Mouse (Mus musculus): Measurements from ENCODE around the gene Gm21760.
"Not testable (repeated sequence)": the region's sequence is repeated elsewhere in the genome, so short reads cannot be mapped to it uniquely, and the experiment has no call there.

Gene Gm21760

DNA sequence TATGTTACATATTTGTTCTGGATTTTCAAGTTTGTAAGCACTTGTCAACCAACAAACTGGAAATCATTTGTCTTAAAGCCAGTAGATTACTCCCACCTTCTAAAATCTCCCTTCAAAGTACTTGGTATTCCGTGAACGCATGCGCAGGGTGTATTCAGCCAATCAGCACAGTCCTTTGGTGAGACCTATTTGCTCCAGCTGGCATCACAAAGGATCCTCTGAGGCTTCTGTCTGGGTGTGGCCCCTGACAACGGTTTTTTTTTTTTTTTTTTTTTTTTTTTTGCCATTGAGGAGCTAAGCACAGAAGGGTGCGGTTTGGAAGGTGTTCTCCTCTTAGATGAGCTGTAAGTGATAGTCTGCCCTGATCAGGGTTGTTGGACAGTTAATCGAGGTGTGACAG is at the start of gene Gm21760:
Gene Gm21760 (plus strand): TSS at position 301 of the 400 bp plus-strand sequence.
- DNase-seq (ENCODE audit: low read depth, low spot score): not testable (repeated sequence)

Data from 3T3-L1 (cell line).